Mouse (Mus musculus): ENCODE data around the gene 4933428G20Rik.

GRCm38 (mm10) chr11:97492836-97493235, 7.3 kb downstream of the 4933428G20Rik start:
- no peak for TF ChIP-seq GATA1 (IDR thresholded peaks at IDR 0.05; ENCODE audit: borderline replicate concordance, low read length)
- TF ChIP-seq FLI1 (IDR thresholded peaks at IDR 0.05; ENCODE audit: low read length), result no peak
